In genomic region chr7:130527306-130527705, GRCm38 (mm10) we compare ENCODE assay signal across 18 mouse cellular contexts. TPM values are rescaled to one million over a fixed set of nuclear protein-coding genes. Genes with fewer than 3 reads are reported as not detected.
"Had no signal": no experiment of that assay in that cellular context is flagged by ENCODE, and none has a peak within 500 bp of the region (broad histone marks: within the 10 kb centered on the region; RNA-seq: fewer than 3 reads in every experiment).

No protein-coding gene starts in this region.

- H3K9ac ChIP-seq: liver, embryonic 13.5 days; liver, postnatal 0 days; lung, embryonic 15.5 days; midbrain, embryonic 15.5 days; neural tube, embryonic 12.5 days had no signal

- ATAC-seq: liver, postnatal 0 days; midbrain, embryonic 15.5 days had no signal

- H3K27ac ChIP-seq: layer of hippocampus, adult 2 months; liver, embryonic 13.5 days; lung, embryonic 15.5 days; macrophage; midbrain, embryonic 15.5 days; neural tube, embryonic 12.5 days had no signal

- H3K4me1 ChIP-seq: lung, embryonic 15.5 days; midbrain, embryonic 15.5 days; neural tube, embryonic 12.5 days had no signal

- H3K4me2 ChIP-seq: liver, embryonic 13.5 days; lung, embryonic 15.5 days; midbrain, embryonic 11.5 days; midbrain, embryonic 15.5 days; neural tube, embryonic 12.5 days had no signal

- DNase-seq: kidney, postnatal 10 days; kidney, postnatal 4 days; left cerebral cortex, postnatal 4 days; liver; liver, embryonic 13.5 days; liver, postnatal 0 days; lung, postnatal 14 days; right cerebral cortex, postnatal 4 days; spleen, adult 18-20 months; thymus, postnatal 4 days had no signal

- H3K27me3 ChIP-seq: liver, embryonic 13.5 days; lung, embryonic 15.5 days; megakaryocyte, embryonic 14.5 days; midbrain, embryonic 15.5 days; neural tube, embryonic 12.5 days had no signal

- H3K9me3 ChIP-seq: liver, embryonic 13.5 days; lung, embryonic 15.5 days; megakaryocyte, embryonic 14.5 days; midbrain, embryonic 15.5 days; neural tube, embryonic 12.5 days had no signal

- H3K4me3 ChIP-seq: layer of hippocampus, adult 2 months; liver, embryonic 13.5 days; lung, embryonic 15.5 days; megakaryocyte, embryonic 14.5 days; midbrain, embryonic 15.5 days; neural tube, embryonic 12.5 days had no signal

RNA-seq across cellular contexts. Expression of gene Tacc2, which starts 49.9 kb away (rescaled TPM):
- total RNA-seq: monocyte, adult 5-6 weeks had no signal
